Mouse (Mus musculus): ENCODE data around the gene Ubfd1. TPM values are rescaled to one million over a fixed set of nuclear protein-coding genes. Genes with fewer than 3 reads are reported as not detected.

Gene Ubfd1
- 10 to 100 TPM; 35.0 to 38.6 TPM for total RNA-seq (2021)

DNA sequence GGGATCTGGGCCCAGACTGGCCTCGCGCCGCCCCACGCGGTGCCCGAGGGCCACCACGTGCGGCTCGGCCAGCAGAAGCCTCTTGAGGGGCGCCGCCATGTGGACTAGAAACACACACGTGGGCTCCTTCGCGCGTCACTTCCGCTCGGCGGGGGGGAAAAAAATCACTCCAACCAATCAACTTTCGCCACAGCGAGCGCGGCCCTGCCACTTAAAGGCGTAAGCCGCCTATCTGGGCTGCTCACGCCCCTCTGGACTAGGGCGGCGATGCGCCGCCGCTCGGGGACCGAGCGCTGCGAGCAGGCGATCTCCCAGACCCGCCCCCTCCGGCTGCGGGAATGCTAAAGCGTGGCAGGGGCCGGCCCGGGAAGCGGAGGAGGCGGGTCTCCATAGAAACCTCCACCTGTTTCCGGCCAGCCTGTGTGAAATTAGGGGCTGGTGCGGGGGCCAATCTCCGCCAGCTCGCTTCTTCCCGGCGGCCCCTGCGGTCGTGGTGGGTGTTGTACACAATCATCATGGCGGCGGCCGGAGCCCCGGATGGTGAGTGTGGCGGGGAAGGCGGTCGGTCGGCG lies at the start of gene Ubfd1, which contains the start of gene Ears2:
TSS of gene Ubfd1 (plus strand) at position 231 of the 572 bp plus-strand sequence.
TSS of gene Ears2 (minus strand) at position 319 of the 572 bp plus-strand sequence.
- DNase-seq (ENCODE audit: low spot score) = peak; percentile 90
- intact Hi-C loops (cut with DNase I) = loop anchor here (5.0 kb wide), 1 partner anchor 85 kb away; the partner anchor contains the start of gene Cog7

DNA sequence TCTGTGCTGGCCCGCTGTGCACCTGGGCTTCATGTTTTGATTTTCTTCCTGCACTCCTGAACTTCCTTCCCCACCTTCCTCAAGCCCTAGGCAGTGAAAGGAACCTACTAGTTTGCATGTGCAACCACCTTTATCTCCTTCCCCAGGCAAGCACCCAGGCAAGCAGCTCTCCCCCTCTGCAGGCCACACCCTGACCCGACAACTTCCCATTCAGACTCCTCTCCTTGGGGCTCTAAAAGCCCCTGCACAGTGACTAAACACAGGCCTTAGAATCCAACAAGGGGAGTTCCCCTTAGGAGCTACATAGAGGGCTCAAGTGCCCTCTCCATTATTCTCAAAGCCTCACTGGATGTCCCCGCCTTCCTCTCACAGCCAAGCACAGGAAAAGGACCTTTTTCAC lies 48.7 kb upstream of the Ubfd1 start:
- intact Hi-C loops (cut with DNase I) = no loop called here
- DNase-seq (ENCODE audit: low spot score) = no peak

DNA sequence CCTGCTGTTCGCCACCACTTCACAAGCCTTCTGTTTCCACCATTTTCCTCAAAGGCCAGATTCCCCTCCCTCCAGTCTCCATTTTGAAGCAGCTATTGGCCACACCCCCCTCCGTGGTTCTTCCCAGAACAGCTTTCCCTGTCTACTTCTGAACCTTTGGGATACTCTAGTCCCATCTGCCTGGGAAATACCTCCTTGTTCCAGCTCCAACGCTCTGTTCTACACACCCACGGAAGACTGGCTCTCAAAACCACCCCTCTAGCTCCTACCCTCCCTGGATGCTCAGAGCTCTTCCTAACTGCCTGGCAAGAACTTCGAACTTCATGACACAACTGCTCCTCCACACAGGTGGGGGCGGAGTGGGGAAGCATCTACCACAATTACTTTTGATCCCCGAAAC lies 48.0 kb upstream of the Ubfd1 start:
- no peak for DNase-seq (ENCODE audit: low spot score)
- intact Hi-C loops (cut with DNase I) = no loop called here

DNA sequence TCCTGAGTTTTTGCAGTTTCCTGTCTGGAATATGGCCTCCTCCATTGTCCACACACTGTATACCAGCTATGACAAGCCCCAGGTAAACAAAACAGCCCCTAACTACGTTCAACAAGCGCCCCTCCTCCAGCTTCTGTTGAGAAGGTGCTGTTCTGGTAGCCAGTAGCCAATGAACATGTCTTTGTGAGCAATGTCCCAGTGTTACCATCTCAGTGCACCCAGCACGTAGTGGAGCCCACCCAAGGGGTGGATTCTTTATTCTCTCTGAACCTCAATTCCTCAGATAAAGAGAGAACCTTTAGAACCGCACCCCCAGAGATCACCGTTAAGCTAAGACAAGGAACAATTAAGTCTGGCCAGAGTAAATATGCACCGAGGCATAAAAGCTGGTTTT lies 46.7 kb upstream of the Ubfd1 start:
- DNase-seq (ENCODE audit: low spot score) = no peak
- intact Hi-C loops (cut with DNase I) = no loop called here

DNA sequence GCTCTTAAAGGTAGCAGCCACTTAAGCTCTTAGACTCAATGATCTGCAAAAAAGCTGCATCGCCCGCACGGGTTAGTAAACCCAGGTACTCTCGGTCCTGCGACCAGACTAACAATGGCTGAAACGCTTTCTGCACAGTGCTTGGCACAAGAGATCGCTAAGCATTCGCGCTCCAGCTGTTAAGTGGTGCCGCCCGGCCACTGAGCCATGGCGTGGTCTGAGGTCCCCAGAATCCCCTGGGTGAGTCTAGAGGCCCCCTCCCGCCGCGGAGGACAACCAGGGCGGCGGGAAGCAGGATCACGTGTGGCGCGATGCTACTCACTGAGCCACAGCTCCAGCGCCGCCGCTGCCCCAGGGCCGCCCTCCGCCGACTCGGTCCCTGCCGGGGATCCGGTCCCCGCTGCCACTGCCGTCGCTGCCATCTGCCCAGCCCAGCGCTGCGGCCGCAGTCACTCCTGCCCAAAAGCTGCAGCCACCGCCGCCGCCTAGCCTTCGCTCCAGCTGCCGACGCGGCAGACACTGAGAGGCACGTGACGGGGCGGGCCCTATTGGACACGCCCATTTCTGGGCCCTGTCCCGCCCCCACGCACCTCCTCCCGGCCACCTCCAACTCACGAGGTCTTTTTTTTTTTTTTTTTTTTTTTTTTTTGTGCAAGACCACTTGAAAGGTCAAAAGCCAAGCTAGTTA lies 46.2 kb upstream of the Ubfd1 start, which contains the start of gene Gga2:
TSS of gene Gga2 (minus strand) at position 556 of the 688 bp plus-strand sequence.
- intact Hi-C loops (cut with DNase I) = no loop called here
- DNase-seq (ENCODE audit: low spot score) = peak; percentile 82

DNA sequence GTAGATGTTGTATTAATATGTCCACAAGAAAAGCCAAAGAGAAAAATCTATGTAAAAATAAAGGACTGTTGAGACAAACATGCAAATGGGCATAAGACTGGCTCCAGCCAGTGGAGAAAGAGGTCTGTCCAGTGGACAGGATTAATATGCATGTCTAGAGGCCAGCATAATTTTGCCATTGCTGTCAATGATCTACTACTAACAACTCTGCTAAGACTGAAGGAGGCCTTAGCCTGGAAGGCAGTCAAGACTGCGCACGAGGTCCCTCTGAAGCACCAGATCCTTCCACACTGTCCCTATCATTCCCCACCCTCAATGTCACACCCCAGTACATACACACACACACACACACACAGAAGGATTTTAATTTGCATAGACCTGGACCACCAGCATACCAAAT lies 44.8 kb upstream of the Ubfd1 start:
- intact Hi-C loops (cut with DNase I) = no loop called here
- no peak for DNase-seq (ENCODE audit: low spot score)

DNA sequence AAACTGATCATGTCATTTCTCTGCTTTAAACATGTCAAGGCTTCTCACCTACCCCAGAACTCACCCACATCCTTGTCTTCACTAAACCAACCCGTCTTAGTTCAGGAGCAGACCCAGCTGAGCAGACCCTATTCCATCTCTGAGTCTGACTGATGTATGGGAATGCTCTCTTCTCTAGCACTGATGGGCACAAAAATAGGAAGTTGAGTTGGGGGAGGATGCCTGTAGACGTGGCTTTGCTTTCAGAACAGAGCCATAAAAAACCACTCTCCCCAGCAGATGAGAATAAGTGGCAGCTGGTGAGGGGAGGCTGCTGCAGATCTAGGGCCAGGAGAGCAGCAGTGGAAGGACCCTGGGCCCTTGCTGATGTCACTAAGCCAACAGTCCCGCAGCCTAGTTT lies 33.6 kb upstream of the Ubfd1 start:
- DNase-seq (ENCODE audit: low spot score) = no peak
- intact Hi-C loops (cut with DNase I) = loop anchor here (2.0 to 5.0 kb wide), 2 partner anchors 37 to 64 kb away; no protein-coding TSS in a partner anchor

DNA sequence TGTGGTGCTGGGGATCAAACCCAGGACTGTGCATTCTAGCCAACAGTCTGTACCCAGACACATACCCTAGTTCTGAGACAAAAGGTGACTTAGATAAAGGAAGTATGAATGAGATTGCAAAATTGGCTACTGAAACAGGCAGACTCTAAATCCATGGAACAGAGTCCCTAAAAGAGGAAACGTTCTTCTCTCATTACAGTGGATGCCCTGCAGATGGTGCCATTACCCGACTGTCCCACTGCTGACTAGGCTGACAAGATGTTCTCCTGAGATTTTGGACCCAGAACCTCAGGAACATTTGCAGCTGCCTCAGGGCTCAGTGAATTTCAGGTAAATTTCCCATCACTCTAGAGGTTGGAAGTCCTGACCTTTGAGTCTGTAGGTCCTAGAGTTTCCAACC lies 32.6 kb upstream of the Ubfd1 start:
- intact Hi-C loops (cut with DNase I) = loop anchor here (5.0 kb wide), 1 partner anchor 63 kb away; no protein-coding TSS in a partner anchor
- DNase-seq (ENCODE audit: low spot score) = no peak

DNA sequence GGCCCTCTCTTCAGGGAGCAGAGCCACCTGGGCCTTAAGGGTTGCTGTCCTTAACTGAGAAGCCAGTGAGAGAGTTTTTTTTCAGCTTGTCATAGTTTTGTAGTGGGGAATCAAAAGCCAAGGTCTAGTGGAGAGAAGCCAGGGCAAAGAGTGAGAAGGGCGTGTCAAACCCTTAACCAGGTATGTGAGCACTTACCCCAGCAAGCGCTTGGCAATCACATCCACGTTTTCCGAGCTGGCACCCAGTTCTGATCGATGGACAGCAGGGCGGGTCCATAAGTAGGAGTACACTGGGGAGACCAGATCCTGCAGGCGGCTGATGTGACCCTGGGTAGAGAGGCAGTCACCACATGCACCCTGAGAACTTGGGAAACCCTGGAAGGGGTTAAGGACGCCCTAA lies 22.9 kb upstream of the Ubfd1 start:
- DNase-seq (ENCODE audit: low spot score) = no peak
- intact Hi-C loops (cut with DNase I) = no loop called here

DNA sequence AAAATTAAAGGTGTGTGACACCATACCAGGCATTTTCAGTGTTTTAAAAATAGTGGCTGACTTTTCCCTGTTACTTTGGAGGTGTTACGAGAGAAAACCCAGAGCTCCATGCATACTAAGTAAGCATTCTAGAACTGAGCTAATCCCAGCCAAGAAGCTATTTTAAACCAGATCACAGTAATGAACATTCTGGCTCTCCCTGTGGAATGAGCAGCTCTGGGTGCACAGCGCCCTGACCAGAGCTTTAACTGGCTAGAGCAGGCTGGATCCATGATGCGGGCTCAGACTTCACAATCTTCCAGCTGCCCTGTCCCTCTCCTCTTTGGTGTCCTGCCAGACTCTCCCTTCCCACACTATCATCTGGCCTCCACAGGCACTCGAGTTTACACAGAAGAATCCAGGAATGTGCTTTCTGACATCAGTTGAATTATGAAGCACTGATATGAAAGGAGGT lies 21.8 kb upstream of the Ubfd1 start:
- intact Hi-C loops (cut with DNase I) = no loop called here
- peak; percentile 16 for DNase-seq (ENCODE audit: low spot score)

DNA sequence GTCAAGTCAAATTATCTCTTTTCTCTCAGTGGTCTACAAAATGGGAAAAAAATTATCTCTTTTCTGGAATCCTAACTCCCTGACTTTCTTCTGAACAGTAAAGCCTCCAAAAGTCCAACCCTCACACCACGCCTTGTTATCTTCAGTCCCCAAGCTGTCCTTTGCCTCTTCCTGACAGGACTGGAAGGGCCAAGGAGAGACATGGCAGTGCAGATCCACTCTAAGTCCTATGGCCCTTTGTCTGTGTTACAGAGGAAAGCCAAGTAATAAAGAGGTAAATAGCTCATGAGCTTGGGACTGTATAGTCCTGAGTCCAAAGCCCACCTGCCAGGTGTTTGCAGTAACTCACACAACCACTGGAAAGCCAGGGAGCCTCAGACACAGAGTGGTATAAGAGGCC lies 21.3 kb upstream of the Ubfd1 start:
- intact Hi-C loops (cut with DNase I) = no loop called here
- no peak for DNase-seq (ENCODE audit: low spot score)

DNA sequence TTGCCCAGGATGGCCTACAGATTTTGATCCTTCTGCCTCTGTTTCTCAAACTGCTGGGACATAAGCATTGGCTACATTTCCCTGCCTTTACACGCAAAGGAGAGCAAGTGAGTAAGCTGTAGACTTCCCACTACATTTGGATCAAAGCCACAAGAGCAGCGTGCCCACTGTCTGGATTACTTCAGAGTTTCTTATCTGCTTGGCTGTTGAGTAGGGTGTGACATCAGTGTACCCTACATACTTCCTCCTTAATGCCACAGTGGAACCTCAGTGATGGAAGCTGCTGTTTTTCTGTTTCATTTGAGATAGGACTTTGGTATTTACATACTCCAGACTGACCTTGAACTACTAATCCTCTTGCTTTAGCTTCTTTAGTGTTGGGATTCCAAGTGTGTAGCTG lies 20.2 kb upstream of the Ubfd1 start:
- intact Hi-C loops (cut with DNase I) = no loop called here
- no peak for DNase-seq (ENCODE audit: low spot score)

DNA sequence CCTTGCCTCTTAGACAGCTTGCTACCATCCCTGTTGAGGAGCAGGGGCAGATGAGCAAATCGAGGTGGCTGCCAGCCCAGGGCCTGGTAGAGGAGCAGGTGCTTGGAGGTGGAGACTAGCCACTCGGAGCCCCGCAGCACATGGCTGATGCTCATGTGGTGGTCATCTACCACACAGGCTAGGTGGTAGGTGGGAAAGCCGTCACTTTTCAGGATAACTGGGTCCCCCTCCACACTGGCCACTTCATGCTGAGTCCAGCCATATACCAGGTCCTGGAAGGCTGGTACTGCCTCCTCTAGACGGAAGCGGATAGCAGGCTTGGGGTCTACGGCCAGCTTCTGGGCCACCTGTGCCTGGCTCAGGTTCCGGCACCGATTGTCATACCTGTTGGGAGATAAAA lies 18.8 kb upstream of the Ubfd1 start:
- intact Hi-C loops (cut with DNase I) = no loop called here
- no peak for DNase-seq (ENCODE audit: low spot score)

DNA sequence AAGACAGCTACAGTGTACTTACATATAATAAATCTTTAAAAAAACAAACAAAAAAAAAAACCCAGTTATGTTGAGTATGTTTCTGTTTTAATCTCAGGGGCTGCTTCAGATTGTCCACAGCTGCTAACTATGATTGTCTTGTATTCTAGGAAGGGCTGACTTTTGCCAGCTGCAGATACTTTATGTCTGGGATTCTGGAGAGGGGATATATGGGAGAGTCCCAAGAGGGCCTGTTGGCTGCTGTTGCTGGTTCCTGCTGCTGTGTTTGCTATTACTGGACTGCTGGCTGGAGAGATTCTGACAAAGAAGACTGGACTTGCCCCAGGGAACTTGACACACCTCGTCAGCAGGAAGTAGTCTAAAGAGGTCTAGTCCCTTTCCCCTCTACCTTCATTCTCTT lies 16.1 kb upstream of the Ubfd1 start:
- intact Hi-C loops (cut with DNase I) = no loop called here
- no peak for DNase-seq (ENCODE audit: low spot score)

DNA sequence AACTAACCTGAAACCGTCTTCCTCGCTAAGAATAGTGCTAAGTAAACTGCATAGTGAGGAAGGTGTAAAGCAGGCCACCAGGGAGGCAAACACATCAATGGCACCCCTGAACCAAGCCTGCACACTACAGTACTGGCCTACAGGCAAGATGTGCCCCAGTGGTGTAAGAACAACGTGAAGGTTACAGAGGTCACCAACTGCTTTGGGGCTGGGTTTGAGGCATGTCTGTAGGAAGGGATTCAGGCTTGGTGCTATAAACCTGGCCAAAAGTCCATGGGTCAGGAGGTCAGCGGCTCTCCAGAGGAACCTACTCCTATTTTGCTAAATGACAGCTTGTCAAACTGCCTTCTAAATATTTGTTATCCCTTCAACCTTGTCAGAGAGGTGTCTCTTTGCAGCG lies 10.3 kb upstream of the Ubfd1 start:
- no peak for DNase-seq (ENCODE audit: low spot score)
- intact Hi-C loops (cut with DNase I) = no loop called here

DNA sequence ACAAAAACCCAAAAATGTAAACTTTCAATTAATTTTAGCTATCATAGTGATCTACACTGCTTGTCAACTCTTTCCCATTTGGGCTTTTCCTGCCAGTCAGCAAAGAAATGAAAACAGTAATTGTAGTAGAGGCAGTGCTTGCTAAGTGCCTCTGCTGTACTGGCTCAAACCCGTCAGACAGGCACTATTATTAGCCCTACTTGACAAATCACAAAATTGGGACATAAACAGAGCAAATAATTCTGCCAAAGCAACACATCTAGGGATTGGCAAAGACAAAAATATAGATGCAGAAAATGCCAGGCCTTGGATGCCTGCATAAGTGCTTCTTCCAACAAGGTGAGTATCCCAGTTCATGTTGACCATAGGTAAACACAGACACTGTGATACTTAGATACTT lies 1.3 kb upstream of the Ubfd1 start:
- DNase-seq (ENCODE audit: low spot score) = no peak
- intact Hi-C loops (cut with DNase I) = loop anchor here (5.0 kb wide), 1 partner anchor 83 kb away; the partner anchor contains the start of gene Cog7

DNA sequence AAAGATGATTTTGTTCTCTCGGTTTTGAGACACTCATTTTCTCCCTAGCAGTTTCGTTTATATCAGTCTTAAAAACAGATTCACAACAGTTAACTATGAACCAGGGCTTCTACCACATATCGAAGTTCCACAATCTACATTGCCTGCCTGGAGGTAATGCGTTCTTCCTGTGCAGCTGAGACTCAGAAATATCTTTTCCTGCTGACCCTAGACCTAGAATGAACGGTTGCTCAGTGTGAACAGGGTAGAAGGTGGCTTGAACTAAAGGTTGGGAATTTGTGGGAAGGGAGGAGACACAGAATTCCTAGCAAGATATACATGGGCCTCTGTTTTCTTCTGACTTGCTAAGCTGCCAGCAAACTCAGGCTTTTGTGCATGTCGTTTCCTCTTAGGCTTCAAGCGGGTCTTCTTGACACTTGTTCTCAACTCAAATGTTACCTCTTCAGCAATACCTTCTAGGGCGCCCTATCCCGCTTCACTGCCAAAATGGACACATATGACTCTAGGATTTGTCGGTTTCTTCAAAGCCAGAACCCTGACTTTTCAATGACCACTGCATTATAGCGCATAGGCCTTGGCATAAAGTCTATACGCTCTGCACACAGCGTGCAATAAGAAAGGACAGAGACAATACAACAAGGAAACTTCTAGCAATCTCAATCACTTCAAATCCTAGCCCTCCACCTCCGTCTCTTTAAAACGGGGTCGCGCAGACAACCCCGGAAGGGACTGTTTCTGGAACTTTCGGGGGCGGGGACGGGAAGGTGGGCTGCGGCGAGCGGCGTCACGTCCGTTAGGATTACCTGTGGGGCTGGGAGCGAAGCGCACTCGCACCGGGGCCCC lies 652 bp upstream of the Ubfd1 start:
- no peak for DNase-seq (ENCODE audit: low spot score)
- intact Hi-C loops (cut with DNase I) = loop anchor here (5.0 kb wide), 1 partner anchor 84 kb away; the partner anchor contains the start of gene Cog7

DNA sequence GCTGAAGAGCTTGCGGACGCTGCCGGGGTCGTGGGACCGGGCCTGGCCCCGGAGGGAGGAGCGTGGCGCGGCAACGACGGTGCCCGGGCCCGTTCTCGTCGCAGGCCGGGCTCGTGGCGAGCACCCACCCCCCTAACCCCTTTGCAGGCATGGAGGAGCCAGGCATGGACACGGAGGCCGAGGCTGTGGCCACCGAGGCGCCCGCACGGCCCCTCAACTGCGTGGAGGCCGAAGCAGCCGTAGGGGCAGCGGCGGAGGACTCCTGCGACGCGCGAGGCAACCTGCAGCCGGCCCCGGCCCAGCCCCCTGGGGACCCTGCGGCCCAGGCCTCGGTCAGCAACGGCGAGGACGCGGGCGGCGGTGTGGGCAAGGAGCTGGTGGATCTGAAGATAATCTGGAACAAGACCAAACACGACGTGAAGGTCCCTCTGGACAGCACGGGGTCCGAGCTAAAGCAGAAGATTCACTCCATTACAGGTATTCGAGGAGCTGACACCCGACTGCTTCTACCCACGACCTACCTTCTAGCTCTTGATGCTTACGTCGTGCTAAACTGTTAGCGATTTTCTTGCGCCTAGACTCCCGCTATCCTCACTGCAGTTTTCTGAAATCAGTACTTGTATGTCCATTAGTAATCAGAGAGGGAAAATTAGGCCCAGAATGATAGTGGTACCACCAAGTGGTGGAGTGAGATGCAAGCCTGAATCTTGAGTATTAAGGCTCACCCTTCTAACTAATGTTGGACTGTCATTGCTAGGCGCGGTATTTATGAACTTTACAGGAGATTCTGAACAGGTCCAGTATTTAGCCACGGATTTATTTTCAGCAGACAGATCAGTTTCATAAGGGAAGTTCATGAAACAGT lies 774 bp downstream of the Ubfd1 start:
- intact Hi-C loops (cut with DNase I) = loop anchor here (2.0 to 5.0 kb wide), 2 partner anchors 33 to 85 kb away; partner anchors contain the start of genes Cog7 and Ndufab1
- no peak for DNase-seq (ENCODE audit: low spot score)

DNA sequence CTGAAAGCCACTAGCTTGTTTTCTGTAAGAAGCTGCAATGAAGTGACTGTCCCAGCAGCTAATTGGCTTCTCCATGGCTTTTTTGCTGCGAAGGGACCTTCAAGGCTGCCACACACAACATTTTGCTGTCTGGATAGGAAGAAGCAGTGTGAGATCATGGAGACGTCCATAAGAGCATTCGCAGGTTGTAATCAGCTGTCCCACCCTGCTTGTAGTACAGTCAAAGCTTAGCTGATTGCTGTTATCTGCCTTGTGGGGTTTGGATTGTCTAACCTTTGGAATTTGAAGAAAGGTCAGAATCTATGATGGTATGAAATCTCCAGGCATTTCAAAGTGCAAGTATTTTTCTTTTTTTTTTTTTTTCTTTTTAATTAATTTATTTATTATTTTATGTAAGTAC lies 7.4 kb downstream of the Ubfd1 start:
- DNase-seq (ENCODE audit: low spot score) = no peak
- intact Hi-C loops (cut with DNase I) = no loop called here
